Mouse (Mus musculus) gastrocnemius, adult 2 months (tissue): ENCODE results near the gene Lamc3. TPM values are rescaled to one million over a fixed set of nuclear protein-coding genes. Genes with fewer than 3 reads are reported as not detected.
A peak's percentile ranks its signal among the peaks of the same experiment; 100 is the strongest.
"Not testable (repeated sequence)": the region's sequence is repeated elsewhere in the genome, so short reads cannot be mapped to it uniquely, and the experiment has no call there.

Experiments
- DNase-seq: peaks from one replicate; pipeline ENCODE4 v3.0.0; 2022
- H3K27ac ChIP-seq: fragments of 200-600 bp; 2 replicates; pipeline ENCODE4 v1.8.1; 2022; ENCODE audit warnings: mild to moderate bottlenecking
- H3K4me3 ChIP-seq: fragments of 200-600 bp; 2 replicates; pipeline ENCODE4 v1.8.1; 2022; ENCODE audit warnings: mild to moderate bottlenecking, moderate library complexity
- CTCF ChIP-seq: fragments of 200-600 bp; IDR thresholded peaks from 2 replicates; pipeline ENCODE4 v1.8.1; 2022; ENCODE audit warnings: antibody characterized with exemption, mild to moderate bottlenecking, moderate library complexity
- intact Hi-C: fragments of 180-260 bp; cut with DNase I; formaldehyde crosslinking; loops from one replicate; pipeline ENCODE4 v1.15.1; 2025
- total RNA-seq, 2 experiments: library from RNA; stranded (reverse); gene quantifications; 2 replicates each; pipeline ENCODE4 v1.2.3; 2021

The Lamc3 gene
- total RNA-seq, 2 experiments from 2014 or later: 0.11 to 0.82 TPM

DNA sequence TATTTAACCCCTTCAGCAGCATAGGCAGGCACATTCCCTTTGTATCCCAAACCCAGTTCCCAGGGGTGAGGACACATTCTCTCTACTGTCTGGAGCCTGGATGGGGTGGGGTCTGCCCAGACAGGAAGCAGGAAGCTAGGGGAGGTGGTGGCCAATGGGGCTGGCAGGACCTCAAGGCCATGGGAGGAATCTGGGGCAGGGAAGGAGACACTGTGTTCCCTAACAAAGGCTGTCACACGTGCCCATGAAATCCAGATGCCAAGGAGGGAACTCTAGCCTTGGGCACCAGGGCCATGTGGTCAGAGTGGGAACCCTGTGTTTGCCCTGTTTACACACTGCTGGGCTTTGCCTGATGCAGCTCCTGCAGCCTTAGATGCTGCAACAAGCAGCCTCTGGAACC is 1.8 kb downstream of the Lamc3 start:
- H3K4me3 ChIP-seq: no peak overlapping the region

GRCm38 (mm10) chr2:31891219-31891618 is 4.1 kb downstream of the Lamc3 start:
- no peak overlapping the region for H3K4me3 ChIP-seq
- peak overlapping the region; percentile 86; the same call in 1 of the 2 replicates for H3K27ac ChIP-seq
- TF ChIP-seq CTCF: no peak
- no peak for DNase-seq
- intact Hi-C loops: no loop called here

More for the DNA sequence above, 1.8 kb downstream of the Lamc3 start:
- intact Hi-C loops: no loop called here
- TF ChIP-seq CTCF: no peak
- no peak overlapping the region for H3K27ac ChIP-seq
- DNase-seq: no peak

DNA sequence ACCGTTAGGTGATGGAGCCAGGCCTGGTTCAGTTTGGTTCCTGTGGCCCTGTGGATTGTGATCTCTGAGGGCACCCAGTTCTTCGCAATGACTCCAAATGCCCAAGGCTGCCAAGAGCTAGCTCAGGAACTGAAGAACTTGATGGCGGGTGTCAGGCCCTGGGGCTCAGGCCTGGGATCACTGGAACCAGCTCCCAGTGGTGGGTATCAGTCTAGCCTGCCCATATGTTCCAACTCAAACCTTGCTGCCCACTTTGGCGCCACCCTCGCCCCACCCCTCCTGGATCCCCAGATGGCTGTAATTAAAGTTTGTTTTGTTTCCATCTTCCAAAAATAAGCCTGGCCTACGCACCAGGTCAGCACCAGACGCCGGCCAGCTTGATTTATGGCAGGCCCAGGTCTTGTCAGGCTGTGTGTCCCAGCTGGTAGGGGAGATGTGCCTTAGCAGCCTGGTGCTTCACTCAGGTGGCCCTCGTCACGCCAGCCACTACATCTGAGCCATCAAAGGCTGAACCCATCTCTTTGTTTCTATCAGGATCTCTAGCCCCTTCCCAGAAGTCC is 6.1 kb downstream of the Lamc3 start:
- TF ChIP-seq CTCF: no peak
- intact Hi-C loops: no loop called here
- peak overlapping the region; percentile 68 for H3K4me3 ChIP-seq
- peak overlapping the region; percentile 86 for H3K27ac ChIP-seq
- peak; percentile 84 for DNase-seq

- intact Hi-C loops: no loop called here
- TF ChIP-seq CTCF: no peak
- DNase-seq: peak; percentile 80
- Histone ChIP-seq H3K27ac (peak overlapping the region; percentile 86), H3K4me3 (no peak overlapping the region)
Observed at GRCm38 (mm10) chr2:31894221-31894870, 7.3 kb downstream of the Lamc3 start.

- no peak for TF ChIP-seq CTCF
- H3K4me3 ChIP-seq: no peak overlapping the region
- intact Hi-C loops: no loop called here
- no peak for DNase-seq
- H3K27ac ChIP-seq: no peak overlapping the region
Observed at GRCm38 (mm10) chr2:31900932-31901331, 13.8 kb downstream of the Lamc3 start.

- Histone ChIP-seq H3K4me3 (no peak overlapping the region), H3K27ac (no peak overlapping the region)
- no peak for TF ChIP-seq CTCF
- DNase-seq: no peak
- intact Hi-C loops: no loop called here
Observed at GRCm38 (mm10) chr2:31901659-31902362, 14.7 kb downstream of the Lamc3 start.

- intact Hi-C loops: no loop called here
- no peak overlapping the region for H3K27ac ChIP-seq
- H3K4me3 ChIP-seq: no peak overlapping the region
- TF ChIP-seq CTCF: no peak
- no peak for DNase-seq
Observed at GRCm38 (mm10) chr2:31904089-31904488, 17.0 kb downstream of the Lamc3 start.

- DNase-seq: no peak
- no peak overlapping the region for H3K27ac ChIP-seq
- intact Hi-C loops: no loop called here
- peak; percentile 17; the same call in 1 of the 2 replicates for TF ChIP-seq CTCF
- no peak overlapping the region for H3K4me3 ChIP-seq
Observed at GRCm38 (mm10) chr2:31904622-31905021, 17.5 kb downstream of the Lamc3 start.

DNA sequence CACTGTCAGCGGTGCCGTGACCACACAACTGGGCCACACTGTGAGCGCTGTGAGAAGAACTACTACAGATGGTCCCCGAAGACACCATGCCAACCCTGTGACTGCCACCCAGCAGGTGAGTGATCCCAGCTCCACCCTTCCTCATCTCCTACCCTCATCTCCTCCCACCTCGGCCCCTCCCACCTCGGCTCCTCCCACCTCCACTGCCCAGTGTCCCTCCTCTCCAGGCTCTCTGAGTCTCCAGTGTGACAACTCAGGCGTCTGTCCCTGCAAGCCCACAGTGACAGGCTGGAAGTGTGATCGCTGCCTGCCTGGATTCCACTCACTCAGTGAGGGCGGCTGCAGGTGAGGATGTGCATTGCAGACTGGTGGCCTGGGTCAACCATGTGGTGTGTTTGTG is 18.6 kb downstream of the Lamc3 start:
- intact Hi-C loops: no loop called here
- Histone ChIP-seq H3K4me3 (no peak overlapping the region), H3K27ac (no peak overlapping the region)
- no peak for DNase-seq
- no peak for TF ChIP-seq CTCF

GRCm38 (mm10) chr2:31906407-31906806 is 19.3 kb downstream of the Lamc3 start:
- DNase-seq: no peak
- H3K27ac ChIP-seq: no peak overlapping the region
- TF ChIP-seq CTCF: no peak
- no peak overlapping the region for H3K4me3 ChIP-seq
- intact Hi-C loops: no loop called here

DNA sequence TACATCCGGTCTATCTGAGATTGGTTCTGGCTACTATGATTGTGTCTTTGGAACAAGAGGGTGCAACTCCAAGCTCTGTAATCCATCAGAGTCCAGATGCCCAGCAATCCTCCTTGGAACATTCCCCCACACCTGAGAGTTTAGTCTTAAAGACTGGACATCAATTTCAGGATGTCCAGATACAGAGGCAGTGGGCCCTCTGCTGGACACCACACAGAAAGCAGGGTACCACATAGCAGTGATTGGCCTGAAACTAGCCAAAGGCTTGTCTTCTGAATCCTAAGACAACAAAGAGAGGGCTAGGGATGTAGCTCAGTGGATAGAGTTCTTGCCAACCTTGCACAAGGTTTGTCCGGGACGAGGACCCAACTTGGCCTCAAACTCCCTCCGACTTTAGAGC is 25.5 kb downstream of the Lamc3 start:
- TF ChIP-seq CTCF: peak; percentile 69
- no peak overlapping the region for H3K27ac ChIP-seq
- intact Hi-C loops: no loop called here
- no peak for DNase-seq
- H3K4me3 ChIP-seq: no peak overlapping the region

DNA sequence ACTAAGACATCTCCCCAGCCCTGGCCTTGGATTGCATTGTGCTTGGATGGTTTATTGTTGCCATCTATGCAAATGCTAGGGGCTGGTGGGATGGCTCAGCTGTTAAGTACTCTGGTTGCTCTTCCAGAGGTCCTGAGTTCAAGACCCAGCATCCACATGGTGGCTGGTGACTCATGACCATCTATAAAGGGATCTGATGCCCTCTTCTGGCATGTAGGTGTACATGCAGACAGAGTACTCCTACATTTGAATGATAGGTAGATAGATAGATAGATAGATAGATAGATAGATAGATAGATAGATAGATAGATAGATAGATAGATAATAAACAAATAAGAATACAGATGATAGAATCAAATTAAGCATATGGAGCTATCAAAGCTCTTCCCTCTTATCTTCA is 27.1 kb downstream of the Lamc3 start:
- TF ChIP-seq CTCF: peak; percentile 60
- not testable (repeated sequence) for H3K4me3 ChIP-seq, H3K27ac ChIP-seq, DNase-seq
- intact Hi-C loops: loop anchor here (1.0 kb wide), 1 partner anchor 30 kb away; no protein-coding TSS in a partner anchor

- intact Hi-C loops: loop anchor here (1.0 to 5.0 kb wide), 2 partner anchors 100 to 228 kb away; partner anchors contain the start of gene Abl1
- Histone ChIP-seq H3K4me3 (no peak overlapping the region), H3K27ac (no peak overlapping the region)
- TF ChIP-seq CTCF: peak; percentile 98
- peak; percentile 82 for DNase-seq
Observed at GRCm38 (mm10) chr2:31915112-31915511, 28.0 kb downstream of the Lamc3 start.
